Mouse (Mus musculus) lung, postnatal 0 days (tissue): Measurements from ENCODE around the gene Sh2d6.

ENCODE experiments used
- CTCF ChIP-seq: IDR thresholded peaks from 2 replicates; pipeline ENCODE4 v1.5.1; 2016; ENCODE audit warnings: antibody characterized with exemption, mild to moderate bottlenecking
- EP300 ChIP-seq: IDR thresholded peaks from 2 replicates; pipeline ENCODE4 v1.6.1; 2016; ENCODE audit warnings: antibody characterized with exemption, mild to moderate bottlenecking, control low read depth

- TF ChIP-seq CTCF: no peak
- TF ChIP-seq EP300: no peak
Observed at GRCm38 (mm10) chr6:72522288-72522687, 781 bp upstream of the Sh2d6 start.
